Mouse (Mus musculus): ENCODE data around the gene Prph2. TPM values are rescaled to one million over a fixed set of nuclear protein-coding genes. Genes with fewer than 3 reads are reported as not detected.

The Prph2 gene
- polyA plus RNA-seq, 1 experiment from 2014 or later = not detected

Other genes with a start within 250 kb of the Prph2 start
- gene Rrp36, start 236.1 kb upstream of the Prph2 start, polyA plus RNA-seq (2015; fragmentation: Nextera tagmentation; extraction: Ambion mirVana) = 54.5 and 59.7 TPM in 2 replicates
- 196 and 208 TPM in 2 replicates for gene Mea1, start 231.7 kb upstream of the Prph2 start, polyA plus RNA-seq (2015; fragmentation: Nextera tagmentation; extraction: Ambion mirVana)
- 145 and 147 TPM in 2 replicates for gene Klhdc3, start 229.5 kb upstream of the Prph2 start, polyA plus RNA-seq (2015; fragmentation: Nextera tagmentation; extraction: Ambion mirVana)
- gene Ppp2r5d, start 205.3 kb upstream of the Prph2 start, polyA plus RNA-seq (2015; fragmentation: Nextera tagmentation; extraction: Ambion mirVana) = 85.4 and 103 TPM in 2 replicates
- 18.9 and 21.3 TPM in 2 replicates for gene Pex6, start 199.0 kb upstream of the Prph2 start, polyA plus RNA-seq (2015; fragmentation: Nextera tagmentation; extraction: Ambion mirVana)
- 0.52 and 0.58 TPM in 2 replicates for gene Gnmt, start 181.3 kb upstream of the Prph2 start, polyA plus RNA-seq (2015; fragmentation: Nextera tagmentation; extraction: Ambion mirVana)
- 56.2 and 60.0 TPM in 2 replicates for gene Cnpy3, start 158.2 kb upstream of the Prph2 start, polyA plus RNA-seq (2015; fragmentation: Nextera tagmentation; extraction: Ambion mirVana)
- gene Ptcra, start 146.7 kb upstream of the Prph2 start, polyA plus RNA-seq (2015; fragmentation: Nextera tagmentation; extraction: Ambion mirVana) = 0.21 and 0.45 TPM in 2 replicates
- gene 2310039H08Rik, start 137.8 kb upstream of the Prph2 start, polyA plus RNA-seq (2015; fragmentation: Nextera tagmentation; extraction: Ambion mirVana) = 64.2 and 69.0 TPM in 2 replicates
- gene Rpl7l1, start 127.8 kb upstream of the Prph2 start, polyA plus RNA-seq (2015; fragmentation: Nextera tagmentation; extraction: Ambion mirVana) = 142 and 143 TPM in 2 replicates
- gene Bicral, start 52.0 kb upstream of the Prph2 start, polyA plus RNA-seq (2015; fragmentation: Nextera tagmentation; extraction: Ambion mirVana) = 5.2 and 5.8 TPM in 2 replicates
- gene Tbcc, start 19.8 kb upstream of the Prph2 start, polyA plus RNA-seq (2015; fragmentation: Nextera tagmentation; extraction: Ambion mirVana) = 51.3 and 53.5 TPM in 2 replicates
- gene Ubr2, start 100.1 kb downstream of the Prph2 start, polyA plus RNA-seq (2015; fragmentation: Nextera tagmentation; extraction: Ambion mirVana) = 11.8 and 13.7 TPM in 2 replicates